Mouse (Mus musculus): ENCODE data around the gene C1s1. TPM values are rescaled to one million over a fixed set of nuclear protein-coding genes. Genes with fewer than 3 reads are reported as not detected.
"Not testable (repeated sequence)": the region's sequence is repeated elsewhere in the genome, so short reads cannot be mapped to it uniquely, and the experiment has no call there.

C1s1 gene
- 1 to 10 TPM in 1 of 2 experiments, under 1 TPM in 1; 0.79 to 1.2 TPM for total RNA-seq (2021)
- long read RNA-seq, experiment 1 = 0 reads
- long read RNA-seq, experiment 2 = 0 reads

DNA sequence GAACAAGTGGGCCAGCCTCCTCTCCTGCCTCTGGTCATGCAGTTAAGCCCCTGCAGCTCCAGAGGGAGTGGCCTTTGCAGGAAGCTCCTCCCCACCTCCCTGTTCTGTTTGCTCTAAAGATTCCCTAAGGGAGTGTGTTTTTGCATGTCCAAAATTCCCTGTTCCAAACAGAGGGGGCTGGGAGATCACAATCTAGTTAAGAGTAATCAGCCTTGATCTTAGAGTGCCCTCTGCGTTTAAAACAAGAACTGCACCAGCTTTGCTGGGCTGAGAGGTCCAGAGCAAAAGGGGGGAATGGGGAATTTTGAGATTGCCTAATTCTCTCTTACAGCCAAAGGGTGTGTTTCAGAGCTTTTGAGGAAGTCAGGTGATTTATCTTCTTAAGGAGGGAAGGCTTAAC lies at the start of gene C1s1:
Gene C1s1, minus strand, starts transcription at position 76 of the 400 bp plus-strand sequence.
- peak; percentile 76 for TF ChIP-seq CTCF (conservative IDR thresholded peaks at IDR 0.05)
- H3K27ac ChIP-seq, H3K4me3 ChIP-seq: not testable (repeated sequence)
- DNase-seq (ENCODE audit: low spot score in 2 of 2) = peak; percentile 19 to 60

- TF ChIP-seq CTCF (conservative IDR thresholded peaks at IDR 0.05) = no peak
- no peak for DNase-seq (ENCODE audit: low spot score in 2 of 2)
Measured at GRCm38 (mm10) chr6:124588771-124589170, 46.6 kb upstream of the C1s1 start.

GRCm38 (mm10) chr6:124586266-124586665 lies 44.1 kb upstream of the C1s1 start:
- no peak for TF ChIP-seq CTCF (conservative IDR thresholded peaks at IDR 0.05)
- no peak for DNase-seq (ENCODE audit: low spot score in 2 of 2)
- Histone ChIP-seq H3K4me3 (no peak overlapping the region), H3K27ac (no peak overlapping the region)

More at GRCm38 (mm10) chr6:124588771-124589170, 46.6 kb upstream of the C1s1 start:
- no peak overlapping the region for H3K27ac ChIP-seq
- no peak overlapping the region for H3K4me3 ChIP-seq

DNA sequence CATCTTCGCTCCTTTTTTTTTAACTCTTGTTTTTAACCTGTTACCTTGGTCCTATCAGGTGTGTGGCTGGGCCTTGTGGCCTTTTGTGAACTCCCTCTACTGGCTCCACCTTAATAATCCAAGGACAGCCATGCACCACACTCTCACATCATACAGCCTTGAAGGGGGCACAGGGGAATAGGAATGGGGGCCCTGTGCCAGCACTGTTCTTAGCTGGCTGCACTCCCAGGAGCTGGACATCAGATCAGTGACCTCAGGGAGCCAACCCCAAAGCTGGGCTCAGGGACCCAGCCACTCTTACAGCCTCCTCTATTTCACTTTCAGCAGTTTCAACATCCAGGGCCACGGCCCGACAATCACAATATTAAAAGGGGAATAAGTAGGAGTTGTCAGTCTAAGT lies 43.6 kb upstream of the C1s1 start:
- no peak overlapping the region for H3K27ac ChIP-seq
- TF ChIP-seq CTCF (conservative IDR thresholded peaks at IDR 0.05) = no peak
- DNase-seq (ENCODE audit: low spot score in 2 of 2) = no peak
- no peak overlapping the region for H3K4me3 ChIP-seq

- TF ChIP-seq CTCF (conservative IDR thresholded peaks at IDR 0.05) = no peak
- no peak for DNase-seq (ENCODE audit: low spot score in 2 of 2)
- Histone ChIP-seq H3K4me3 (no peak overlapping the region), H3K27ac (no peak overlapping the region)
Measured at GRCm38 (mm10) chr6:124584935-124585334, 42.8 kb upstream of the C1s1 start.

GRCm38 (mm10) chr6:124582231-124582630 lies 40.1 kb upstream of the C1s1 start:
- no peak overlapping the region for H3K27ac ChIP-seq
- H3K4me3 ChIP-seq = no peak overlapping the region
- TF ChIP-seq CTCF (conservative IDR thresholded peaks at IDR 0.05) = no peak
- DNase-seq (ENCODE audit: low spot score in 2 of 2) = no peak

DNA sequence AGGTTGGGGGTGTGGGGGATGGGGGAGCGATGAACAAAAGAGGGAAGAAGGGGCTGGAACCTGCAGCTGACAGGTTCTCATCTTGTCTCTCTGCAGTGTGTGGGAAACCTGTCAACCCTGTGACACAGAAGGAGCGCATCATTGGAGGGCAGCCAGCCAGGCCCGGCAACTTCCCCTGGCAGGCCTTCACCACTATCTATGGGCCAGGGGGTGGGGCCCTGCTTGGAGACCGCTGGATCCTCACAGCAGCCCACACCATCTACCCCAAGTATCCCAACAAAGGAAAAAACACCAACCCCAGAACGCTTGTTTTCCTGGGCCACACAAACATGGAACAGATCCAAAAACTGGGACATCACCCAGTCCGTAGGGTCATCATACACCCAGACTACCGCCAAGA lies 38.0 kb upstream of the C1s1 start:
- not testable (repeated sequence) for H3K27ac ChIP-seq; H3K4me3 ChIP-seq; DNase-seq (ENCODE audit: low spot score in 2 of 2)

DNA sequence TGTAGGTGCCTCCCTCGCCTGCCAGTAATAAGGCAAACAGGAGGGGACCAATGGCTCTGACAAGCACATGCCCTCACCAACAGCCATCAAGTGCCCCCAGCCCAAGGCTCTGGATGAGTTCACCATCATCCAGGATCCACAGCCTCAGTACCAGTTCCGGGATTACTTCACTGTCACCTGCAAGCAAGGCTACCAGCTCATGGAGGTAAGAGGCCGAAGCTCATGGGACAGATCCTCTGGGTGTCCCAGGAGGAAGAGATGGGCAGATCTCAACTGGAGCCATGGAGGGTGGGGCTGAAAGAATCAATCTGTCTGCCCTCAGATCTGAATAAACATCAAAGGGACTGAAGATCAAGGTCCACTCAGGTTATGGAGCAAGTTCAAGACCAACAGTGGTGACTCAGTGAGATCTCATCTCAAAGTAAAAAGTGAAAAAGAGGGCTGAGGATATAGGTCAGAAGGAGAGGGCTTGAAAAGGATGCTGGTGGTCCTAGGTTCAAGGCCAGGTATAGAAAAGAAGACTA lies 33.1 kb upstream of the C1s1 start:
- H3K27ac ChIP-seq; H3K4me3 ChIP-seq; DNase-seq (ENCODE audit: low spot score in 2 of 2): not testable (repeated sequence)

- peak; percentile 93 for TF ChIP-seq CTCF (conservative IDR thresholded peaks at IDR 0.05)
- H3K4me3 ChIP-seq = no peak within 1 kb of the TSS
- no peak within 1 kb of the TSS for H3K27ac ChIP-seq
- DNase-seq (ENCODE audit: low spot score in 2 of 2) = peak; percentile 51 to 77
Measured at GRCm38 (mm10) chr6:124570026-124570425, 27.9 kb upstream of the C1s1 start, which contains the start of gene C1rb. Gene C1rb, plus strand, starts transcription at chr6:124570294.

DNA sequence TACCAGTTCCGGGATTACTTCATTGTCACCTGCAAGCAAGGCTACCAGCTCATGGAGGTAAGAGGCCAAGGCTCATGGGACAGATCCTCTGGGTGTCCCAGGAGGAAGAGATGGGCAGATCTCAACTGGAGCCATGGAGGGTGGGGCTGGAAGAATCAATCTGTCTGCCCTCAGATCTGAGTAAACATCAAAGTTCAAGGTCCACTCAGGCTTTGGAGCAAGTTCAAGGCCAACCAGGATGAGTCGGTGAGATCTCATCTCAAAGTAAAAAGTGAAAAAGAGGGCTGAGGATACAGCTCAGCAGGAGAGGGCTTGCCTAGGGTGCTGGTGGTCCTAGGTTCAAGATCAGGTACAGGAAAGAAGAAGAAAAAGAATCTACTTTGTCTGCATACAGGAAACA lies 19.5 kb upstream of the C1s1 start:
- H3K4me3 ChIP-seq; DNase-seq (ENCODE audit: low spot score in 2 of 2); H3K27ac ChIP-seq: not testable (repeated sequence)

DNA sequence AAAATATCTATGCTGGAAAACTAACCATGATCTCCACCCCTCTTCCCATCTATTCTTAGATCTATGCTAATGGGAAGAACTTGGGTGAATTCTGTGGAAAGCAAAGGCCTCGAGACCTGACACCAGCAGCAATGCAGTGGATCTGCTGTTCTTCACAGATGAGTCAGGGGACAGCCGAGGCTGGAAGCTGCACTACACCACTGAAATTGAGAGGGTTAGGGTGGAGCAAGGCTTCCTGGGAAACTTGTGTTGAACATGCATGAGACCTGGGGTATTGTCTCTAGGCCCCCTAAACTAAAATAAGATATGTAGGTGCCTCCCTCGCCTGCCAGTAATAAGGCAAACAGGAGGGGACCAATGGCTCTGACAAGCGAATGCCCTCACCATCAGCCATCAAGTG lies 19.0 kb upstream of the C1s1 start:
- DNase-seq (ENCODE audit: low spot score in 2 of 2); H3K27ac ChIP-seq: not testable (repeated sequence)

GRCm38 (mm10) chr6:124555956-124556355 lies 13.8 kb upstream of the C1s1 start:
- not testable (repeated sequence) for H3K27ac ChIP-seq; DNase-seq (ENCODE audit: low spot score in 2 of 2); H3K4me3 ChIP-seq

More for the DNA sequence above, 19.0 kb upstream of the C1s1 start:
- not testable (repeated sequence) for H3K4me3 ChIP-seq

DNA sequence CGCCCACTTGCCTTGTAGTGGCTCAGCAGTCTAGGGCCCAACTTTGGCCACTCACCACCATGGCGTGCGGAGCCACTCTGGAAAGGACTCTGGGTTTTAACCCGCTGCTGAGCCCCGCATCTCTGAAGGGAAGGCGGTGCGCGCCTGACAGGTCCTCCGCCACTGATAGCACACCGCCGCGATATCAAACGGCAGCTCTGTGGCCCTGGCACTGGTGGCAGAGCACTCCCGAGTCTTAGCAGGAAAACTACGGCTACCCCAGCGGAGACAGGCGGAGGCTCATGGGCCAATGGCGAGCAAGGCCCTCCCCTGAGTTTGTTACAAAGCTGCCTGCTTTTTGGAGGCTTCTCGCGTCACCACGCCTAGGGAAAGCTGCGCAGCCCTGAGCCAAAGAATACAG lies 10.6 kb upstream of the C1s1 start:
- no peak for TF ChIP-seq CTCF (conservative IDR thresholded peaks at IDR 0.05)
- DNase-seq (ENCODE audit: low spot score in 2 of 2) = no peak
- Histone ChIP-seq H3K4me3 (no peak overlapping the region), H3K27ac (no peak overlapping the region)

GRCm38 (mm10) chr6:124549023-124549550 lies 6.9 kb upstream of the C1s1 start:
- Histone ChIP-seq H3K27ac (no peak overlapping the region), H3K4me3 (no peak overlapping the region)
- TF ChIP-seq CTCF (conservative IDR thresholded peaks at IDR 0.05) = no peak
- no peak for DNase-seq (ENCODE audit: low spot score in 2 of 2)

DNA sequence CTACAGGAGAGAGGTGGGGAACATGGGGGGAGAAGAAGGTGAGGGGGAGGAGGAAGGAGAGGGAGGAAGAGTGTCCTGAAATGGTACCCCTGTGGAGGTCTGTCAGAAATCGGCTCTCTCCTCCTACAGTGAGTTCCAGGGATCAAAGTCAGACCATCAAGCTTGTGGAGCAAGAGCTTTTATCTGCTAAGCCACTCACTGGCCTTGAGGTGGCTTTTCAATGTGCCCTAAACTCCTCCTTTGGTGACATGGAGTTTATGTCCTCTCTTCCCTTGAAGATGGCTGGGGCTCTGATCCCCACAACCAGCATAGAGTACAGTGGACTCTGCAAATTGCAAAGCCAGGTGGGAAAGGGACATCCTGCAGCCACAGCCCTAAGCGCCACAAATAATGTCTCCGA lies 5.8 kb upstream of the C1s1 start:
- H3K4me3 ChIP-seq; H3K27ac ChIP-seq; DNase-seq (ENCODE audit: low spot score in 2 of 2): not testable (repeated sequence)

Measured in layer of hippocampus, adult 2 months (tissue).